Mouse (Mus musculus): ENCODE measurements around the gene Aldh3a2.
"Not testable (repeated sequence)": the region's sequence is repeated elsewhere in the genome, so short reads cannot be mapped to it uniquely, and the experiment has no call there.

The Aldh3a2 gene

GRCm38 (mm10) chr11:61176321-61176720, 90.9 kb downstream of the Aldh3a2 start:
- in situ Hi-C loops (cut with MboI, MseI) = no loop called here

GRCm38 (mm10) chr11:61175778-61176177, 91.5 kb downstream of the Aldh3a2 start:
- in situ Hi-C loops (cut with MboI, MseI) = no loop called here

GRCm38 (mm10) chr11:61174821-61175658, 92.2 kb downstream of the Aldh3a2 start, which contains the start of gene Usp22:
Gene Usp22, minus strand, starts transcription at chr11:61175055.
- in situ Hi-C loops (cut with MboI, MseI) = no loop called here

GRCm38 (mm10) chr11:61174291-61174820, 92.9 kb downstream of the Aldh3a2 start:
- in situ Hi-C loops (cut with MboI, MseI) = no loop called here

GRCm38 (mm10) chr11:61173477-61173876, 93.8 kb downstream of the Aldh3a2 start:
- in situ Hi-C loops (cut with MboI, MseI) = not testable (repeated sequence)
